Mouse (Mus musculus) small intestine, adult 2 months (tissue): ENCODE results near the gene Gm20388.

ENCODE experiments used
- CTCF ChIP-seq: fragments of 200-500 bp; IDR thresholded peaks from 2 replicates; pipeline ENCODE4 v1.5.1; 2012; ENCODE audit warnings: low read depth, mild to moderate bottlenecking, control low read depth, inconsistent platforms, low read length, moderate library complexity, mixed read lengths; ENCODE audit not compliant: insufficient replicate concordance, insufficient read length; ENCODE audit errors: extremely low read depth
- POLR2A ChIP-seq: fragments of 200-500 bp; IDR thresholded peaks from 2 replicates; pipeline ENCODE4 v1.6.1; 2012; ENCODE audit warnings: low read depth, mild to moderate bottlenecking, control low read depth, inconsistent platforms, low read length, moderate library complexity

DNA sequence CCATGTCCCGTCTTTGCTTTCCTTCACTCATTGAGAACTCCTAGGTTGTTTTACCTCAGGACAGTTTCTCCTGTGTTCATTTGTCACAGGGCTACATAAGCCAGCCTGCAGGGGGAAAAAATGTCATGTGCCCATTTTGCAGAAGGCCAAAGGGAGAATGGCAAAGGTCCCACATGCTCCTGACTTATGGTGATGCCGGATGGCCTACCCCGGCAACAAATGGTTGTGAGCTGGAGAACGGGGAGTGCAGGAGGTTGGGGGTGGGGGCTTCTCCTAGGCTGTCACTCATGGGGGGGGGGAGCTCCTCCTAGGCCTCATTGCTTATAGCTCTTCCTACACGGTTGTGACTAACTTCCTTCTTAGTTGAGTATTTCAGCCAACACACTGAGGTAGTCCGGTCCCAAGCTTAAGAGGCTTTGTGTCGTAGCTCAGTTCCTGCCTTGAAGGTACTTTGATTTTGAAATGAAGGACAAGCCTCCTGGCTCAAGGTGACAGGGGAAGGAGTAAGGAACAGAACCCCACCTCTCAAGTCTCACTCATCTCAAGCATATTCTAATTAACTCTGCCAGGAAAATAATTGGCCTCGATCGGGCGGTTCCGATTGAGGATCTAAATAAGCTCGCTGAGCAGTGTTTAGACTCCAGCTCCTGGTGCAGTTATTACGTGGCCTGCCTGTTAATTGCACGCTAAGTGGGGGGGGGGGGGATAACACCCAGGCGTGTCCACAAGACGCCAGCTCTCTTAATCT, 4233.4 kb downstream of the Gm20388 start:
- no peak for TF ChIP-seq CTCF
- TF ChIP-seq POLR2A = no peak
